Mouse (Mus musculus): ENCODE measurements around the gene Rnf26. TPM values are rescaled to one million over a fixed set of nuclear protein-coding genes. Genes with fewer than 3 reads are reported as not detected.
"Not testable (repeated sequence)": the region's sequence is repeated elsewhere in the genome, so short reads cannot be mapped to it uniquely, and the experiment has no call there.

The Rnf26 gene
- polyA plus RNA-seq, 1 experiment from 2014 or later = 69.9 TPM

DNA sequence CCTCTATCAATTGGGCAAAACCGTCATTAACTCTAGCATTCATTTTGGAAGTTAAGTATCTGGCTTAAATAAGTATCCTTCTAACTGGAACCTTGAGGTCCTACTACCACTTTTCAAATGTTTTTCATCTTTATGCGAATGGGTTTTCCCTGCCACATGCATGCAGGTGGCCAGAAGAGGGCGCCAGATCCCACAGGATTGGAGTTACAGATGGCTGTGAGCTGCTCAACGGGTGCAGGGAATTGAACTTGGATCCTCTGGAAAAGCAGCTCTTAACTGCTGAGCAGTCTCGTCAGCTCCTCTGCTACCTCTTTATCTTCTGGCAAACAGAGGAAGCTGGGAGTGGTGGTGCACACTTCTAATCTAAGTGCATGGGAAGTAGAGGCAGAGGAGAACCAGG lies 5.7 kb upstream of the Rnf26 start:
- 48% methylated on average over 5 of the region's 5 CpGs for WGBS

DNA sequence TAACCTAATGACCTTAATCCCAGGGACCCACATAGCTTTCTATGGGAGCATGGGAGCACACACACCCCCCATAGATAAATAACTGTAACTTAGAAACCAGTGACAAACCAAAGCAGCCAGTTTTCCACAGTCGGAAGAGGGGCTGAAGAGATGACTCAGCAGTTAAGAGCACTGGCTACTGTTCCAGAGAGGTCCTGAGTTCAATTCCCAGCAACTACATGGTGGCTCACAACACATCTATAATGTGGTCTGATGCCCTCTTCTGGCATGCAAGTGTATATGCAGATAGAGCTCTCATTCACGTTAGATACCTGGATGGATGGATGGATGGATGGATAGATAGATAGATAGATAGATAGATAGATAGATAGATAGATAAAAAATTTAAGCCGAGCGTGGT lies 2.9 kb upstream of the Rnf26 start:
- no peaks in the 10 kb centered on the region for H3K9me3 ChIP-seq
- no peak for ATAC-seq (ENCODE audit: low FRiP score)
- WGBS = 88% methylated on average over 4 of the region's 4 CpGs
- H3K36me3 ChIP-seq (replicated peaks) = no peaks in the 10 kb centered on the region
- no peak overlapping the region for H3K4me2 ChIP-seq
- no peak overlapping the region for H3K9ac ChIP-seq
- no peak overlapping the region for H3K4me3 ChIP-seq (replicated peaks)
- H3K4me1 ChIP-seq = peaks cover 7% of the 10 kb centered on the region
- H3K27me3 ChIP-seq = no peaks in the 10 kb centered on the region
- no peak overlapping the region for H3K27ac ChIP-seq

More for the DNA sequence above, 5.7 kb upstream of the Rnf26 start:
- ATAC-seq (ENCODE audit: low FRiP score) = no peak
- no peak overlapping the region for H3K4me2 ChIP-seq
- H3K27ac ChIP-seq = no peak overlapping the region
- H3K9me3 ChIP-seq = no peaks in the 10 kb centered on the region
- H3K4me3 ChIP-seq (replicated peaks) = no peak overlapping the region
- H3K36me3 ChIP-seq (replicated peaks) = no peaks in the 10 kb centered on the region
- H3K4me1 ChIP-seq = no peaks in the 10 kb centered on the region
- no peaks in the 10 kb centered on the region for H3K27me3 ChIP-seq
- H3K9ac ChIP-seq = no peak overlapping the region

DNA sequence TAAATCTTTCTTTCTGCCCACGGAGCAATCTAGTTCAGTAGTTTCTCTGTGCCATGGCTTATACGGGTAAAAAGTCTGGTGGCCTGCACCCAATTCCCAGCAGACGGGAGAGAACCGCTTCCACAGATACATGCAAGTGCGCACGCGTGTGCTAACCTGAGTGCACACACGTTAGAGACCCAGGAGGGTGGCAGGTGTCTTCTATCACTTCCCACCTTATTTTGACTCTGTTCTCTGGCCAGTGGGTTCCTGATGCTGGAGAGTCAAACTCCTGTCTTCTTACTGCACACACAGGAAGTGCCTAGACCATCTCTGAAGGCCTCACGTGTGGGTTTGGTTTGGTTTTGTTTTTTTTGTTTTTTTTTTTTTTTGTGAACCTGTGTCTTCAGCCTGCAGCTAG lies 2.3 kb upstream of the Rnf26 start:
- Histone ChIP-seq H3K27ac (no peak overlapping the region), H3K27me3 (no peaks in the 10 kb centered on the region), H3K4me3 (replicated peaks) (no peak overlapping the region), H3K4me2 (no peak overlapping the region), H3K4me1 (peaks cover 9% of the 10 kb centered on the region), H3K9ac (no peak overlapping the region), H3K36me3 (replicated peaks) (no peaks in the 10 kb centered on the region), H3K9me3 (no peaks in the 10 kb centered on the region)
- ATAC-seq (ENCODE audit: low FRiP score) = no peak
- 95% methylated on average over 9 of the region's 9 CpGs for WGBS

DNA sequence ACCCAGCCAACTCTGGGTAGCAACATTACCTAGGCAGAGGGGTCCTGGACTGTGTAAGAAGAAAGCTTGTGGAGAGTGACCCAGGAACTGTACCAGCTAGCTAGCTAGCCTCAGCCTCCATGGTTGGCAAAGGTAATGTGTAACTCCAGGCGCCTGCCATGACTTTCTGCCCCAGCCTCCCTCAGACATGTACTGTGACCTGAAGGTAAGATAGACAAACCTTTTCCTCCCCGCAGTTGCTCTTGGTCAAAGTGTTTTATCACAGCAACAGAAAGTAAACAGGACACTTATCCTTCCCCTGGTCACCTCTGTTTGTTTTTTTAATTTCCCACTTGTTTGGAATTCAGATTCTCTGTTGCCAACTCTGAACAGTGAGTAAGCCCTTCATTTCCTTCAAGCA lies 1.1 kb upstream of the Rnf26 start:
- 91% methylated on average over 2 of the region's 2 CpGs for WGBS
- Histone ChIP-seq H3K4me2 (no peak overlapping the region), H3K36me3 (replicated peaks) (peaks cover 4% of the 10 kb centered on the region; the same call in 1 of the 2 replicates), H3K4me3 (replicated peaks) (no peak overlapping the region), H3K9ac (no peak overlapping the region), H3K4me1 (peaks cover 20% of the 10 kb centered on the region), H3K9me3 (no peaks in the 10 kb centered on the region), H3K27ac (no peak overlapping the region), H3K27me3 (no peaks in the 10 kb centered on the region)
- no peak for ATAC-seq (ENCODE audit: low FRiP score)

DNA sequence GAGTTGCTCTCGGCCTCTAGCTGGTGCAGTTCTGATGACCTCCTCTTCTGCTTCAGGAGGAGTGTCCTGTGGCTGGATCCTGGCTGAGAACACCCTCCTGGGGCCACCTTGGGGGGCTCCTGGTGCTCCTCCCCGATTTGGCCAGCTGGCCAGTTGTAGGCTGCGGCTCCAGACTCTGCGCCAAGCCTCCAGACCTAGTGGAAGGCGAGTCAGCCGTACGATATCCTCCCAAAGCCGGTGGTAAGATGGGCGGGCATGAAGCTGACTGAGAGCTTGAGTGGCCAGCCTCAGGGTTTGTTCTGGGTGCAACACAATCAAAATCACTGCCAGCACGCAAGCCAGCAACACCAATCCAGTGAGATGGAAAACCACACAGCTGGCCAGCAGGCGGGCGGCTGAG lies 1.4 kb downstream of the Rnf26 start:
- not testable (repeated sequence) for H3K27ac ChIP-seq; ATAC-seq (ENCODE audit: low FRiP score); H3K36me3 ChIP-seq (replicated peaks); H3K27me3 ChIP-seq; H3K9me3 ChIP-seq; H3K9ac ChIP-seq
- Histone ChIP-seq H3K4me2 (peak overlapping the region; percentile 59), H3K4me3 (replicated peaks) (peak overlapping the region; percentile 80), H3K4me1 (peaks cover 45% of the 10 kb centered on the region)
- 72% methylated on average over 9 of the region's 12 CpGs for WGBS

DNA sequence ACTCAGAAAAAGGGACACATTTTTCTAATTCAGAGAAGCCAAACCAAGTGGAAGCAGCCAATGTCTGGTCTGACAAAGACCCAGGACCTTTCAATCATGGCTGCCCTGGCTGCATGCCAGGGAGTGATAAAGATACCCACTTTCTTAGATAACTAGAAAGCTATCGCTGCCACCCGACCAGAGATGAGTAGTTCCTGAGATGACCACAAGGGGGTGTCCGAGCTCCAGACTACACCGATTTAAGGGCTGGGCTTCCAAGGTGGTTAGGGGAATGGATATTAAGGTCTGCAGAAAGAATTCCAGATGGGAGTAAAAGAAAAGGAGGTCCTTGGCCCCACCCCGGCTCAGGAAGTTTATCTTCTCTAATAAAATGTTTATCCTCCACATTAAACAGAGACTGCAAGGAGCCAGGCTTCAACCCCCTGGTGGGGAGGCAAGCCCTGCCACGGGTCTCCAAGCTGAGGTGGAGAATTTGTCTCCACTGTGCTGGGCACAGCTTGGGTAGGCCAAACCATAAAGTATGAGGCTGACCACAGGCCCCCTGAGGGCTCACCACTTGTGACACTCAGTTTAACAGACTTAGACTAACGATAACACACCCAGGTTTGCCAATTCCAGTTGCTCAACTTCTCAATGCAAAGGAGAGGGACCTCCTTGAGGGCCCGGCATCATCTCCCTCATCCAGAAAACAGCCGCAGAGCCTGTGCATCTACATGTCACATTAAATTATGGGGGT lies 3.8 kb downstream of the Rnf26 start:
- 38% methylated on average over 9 of the region's 9 CpGs for WGBS
- peak overlapping the region; percentile 11 for H3K4me3 ChIP-seq (replicated peaks)
- H3K9me3 ChIP-seq = no peaks in the 10 kb centered on the region
- peaks cover 30% of the 10 kb centered on the region for H3K36me3 ChIP-seq (replicated peaks)
- H3K4me1 ChIP-seq = peaks cover 55% of the 10 kb centered on the region
- ATAC-seq (ENCODE audit: low FRiP score) = no peak
- no peaks in the 10 kb centered on the region for H3K27me3 ChIP-seq
- H3K9ac ChIP-seq = peak overlapping the region; percentile 39
- H3K27ac ChIP-seq = no peak overlapping the region
- peak overlapping the region; percentile 39 for H3K4me2 ChIP-seq

DNA sequence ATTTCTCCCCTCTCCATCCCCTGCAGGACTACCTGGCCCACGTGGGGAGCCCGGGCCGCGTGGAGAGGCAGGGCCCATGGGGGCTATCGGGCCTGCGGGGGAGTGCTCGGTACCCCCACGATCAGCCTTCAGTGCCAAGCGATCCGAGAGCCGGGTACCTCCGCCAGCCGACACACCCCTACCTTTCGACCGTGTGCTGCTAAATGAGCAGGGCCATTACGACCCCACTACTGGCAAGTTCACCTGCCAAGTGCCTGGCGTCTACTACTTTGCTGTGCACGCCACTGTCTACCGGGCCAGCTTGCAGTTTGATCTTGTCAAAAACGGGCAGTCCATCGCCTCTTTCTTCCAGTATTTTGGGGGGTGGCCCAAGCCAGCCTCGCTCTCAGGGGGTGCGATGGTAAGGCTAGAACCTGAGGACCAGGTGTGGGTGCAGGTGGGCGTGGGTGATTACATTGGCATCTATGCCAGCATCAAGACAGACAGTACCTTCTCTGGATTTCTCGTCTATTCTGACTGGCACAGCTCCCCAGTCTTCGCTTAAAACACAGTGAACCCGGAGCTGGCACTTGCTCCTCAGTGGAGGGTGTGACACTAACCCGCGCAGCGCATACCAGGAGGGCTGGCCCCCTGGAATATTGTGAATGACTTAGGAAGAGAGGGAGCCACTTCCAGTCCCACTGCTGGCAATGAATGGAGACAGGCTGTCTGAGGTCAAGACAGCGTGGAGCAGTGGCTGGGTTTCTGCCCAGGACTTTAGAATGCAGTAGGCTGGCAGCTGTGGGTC lies 4.9 kb downstream of the Rnf26 start:
- Histone ChIP-seq H3K27me3 (no peaks in the 10 kb centered on the region), H3K4me1 (peaks cover 55% of the 10 kb centered on the region), H3K4me3 (replicated peaks) (0 out of 2 replicates have a peak overlapping the region, but pooled peaks have one; percentile 11), H3K4me2 (peak overlapping the region; percentile 41), H3K27ac (no peak overlapping the region), H3K9me3 (no peaks in the 10 kb centered on the region), H3K36me3 (replicated peaks) (peaks cover 37% of the 10 kb centered on the region), H3K9ac (peak overlapping the region; percentile 39; the same call in 1 of the 2 replicates)
- WGBS = 85% methylated on average over 31 of the region's 31 CpGs
- ATAC-seq (ENCODE audit: low FRiP score) = no peak

DNA sequence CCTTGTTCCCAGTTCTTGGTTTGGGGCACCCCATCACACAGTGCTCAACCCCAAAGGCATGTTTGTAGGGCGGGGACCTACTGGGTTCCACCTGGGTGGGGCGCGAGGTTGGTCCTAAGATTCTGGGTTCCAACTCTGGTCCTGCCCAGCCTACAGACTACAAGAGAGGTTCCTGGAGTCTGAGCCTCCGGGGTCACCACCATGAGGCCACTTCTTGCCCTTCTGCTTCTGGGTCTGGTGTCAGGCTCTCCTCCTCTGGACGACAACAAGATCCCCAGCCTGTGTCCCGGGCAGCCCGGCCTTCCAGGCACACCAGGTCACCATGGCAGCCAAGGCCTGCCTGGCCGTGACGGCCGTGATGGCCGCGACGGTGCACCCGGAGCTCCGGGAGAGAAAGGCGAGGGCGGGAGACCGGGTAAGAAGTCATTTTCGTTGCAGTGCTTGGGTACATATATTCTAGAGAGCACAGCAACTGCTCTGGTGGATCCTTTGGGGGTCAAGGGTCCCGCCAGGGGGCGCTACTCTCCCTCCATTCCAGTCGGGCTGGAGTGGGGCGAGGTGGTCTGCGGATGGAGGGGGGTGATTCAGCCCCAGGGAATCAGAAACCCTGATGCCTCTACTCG lies 5.6 kb downstream of the Rnf26 start:
- Histone ChIP-seq H3K9me3 (no peaks in the 10 kb centered on the region), H3K36me3 (replicated peaks) (peaks cover 37% of the 10 kb centered on the region), H3K9ac (peak overlapping the region; percentile 40), H3K4me1 (peaks cover 55% of the 10 kb centered on the region), H3K4me2 (peak overlapping the region; percentile 41), H3K4me3 (replicated peaks) (no peak overlapping the region; the same call in 1 of the 2 replicates), H3K27me3 (no peaks in the 10 kb centered on the region), H3K27ac (peak overlapping the region; percentile 37; the same call in 1 of the 2 replicates)
- no peak for ATAC-seq (ENCODE audit: low FRiP score)
- WGBS = 34% methylated on average over 25 of the region's 25 CpGs

DNA sequence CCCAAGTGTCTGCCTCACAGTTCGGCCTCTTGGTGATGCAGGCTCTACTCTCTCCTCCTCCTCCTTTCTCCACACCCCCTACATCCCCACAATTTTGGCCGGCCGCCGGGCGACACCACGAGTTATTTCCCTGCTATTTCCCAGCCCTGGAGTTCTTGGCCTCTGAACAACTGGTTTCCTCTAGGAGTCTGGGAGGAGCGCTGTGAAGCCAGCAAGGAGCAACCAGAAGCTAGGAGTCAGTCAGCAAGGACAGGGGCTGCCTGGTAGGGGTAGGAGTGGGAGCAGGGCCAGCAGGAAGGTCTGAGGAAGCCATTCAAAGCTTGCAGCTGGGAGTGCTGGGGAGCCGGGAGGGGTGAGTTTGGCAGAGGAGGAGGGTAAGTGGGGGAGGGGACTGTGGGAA lies 6.2 kb downstream of the Rnf26 start, which contains the start of gene C1qtnf5:
C1qtnf5 (plus strand) TSS at position 136 of the 400 bp plus-strand sequence.
- peak within 1 kb of the TSS; percentile 37 for H3K27ac ChIP-seq
- H3K36me3 ChIP-seq (replicated peaks) = peaks cover 37% of the 10 kb centered on the region
- H3K27me3 ChIP-seq = no peaks in the 10 kb centered on the region
- no peaks in the 10 kb centered on the region for H3K9me3 ChIP-seq
- ATAC-seq (ENCODE audit: low FRiP score) = no peak
- no peak within 1 kb of the TSS; the same call in 1 of the 2 replicates for H3K4me3 ChIP-seq (replicated peaks)
- peak within 1 kb of the TSS; percentile 41 for H3K4me2 ChIP-seq
- 41% methylated on average over 8 of the region's 8 CpGs for WGBS
- H3K9ac ChIP-seq = peak within 1 kb of the TSS; percentile 40
- peaks cover 53% of the 10 kb centered on the region for H3K4me1 ChIP-seq

DNA sequence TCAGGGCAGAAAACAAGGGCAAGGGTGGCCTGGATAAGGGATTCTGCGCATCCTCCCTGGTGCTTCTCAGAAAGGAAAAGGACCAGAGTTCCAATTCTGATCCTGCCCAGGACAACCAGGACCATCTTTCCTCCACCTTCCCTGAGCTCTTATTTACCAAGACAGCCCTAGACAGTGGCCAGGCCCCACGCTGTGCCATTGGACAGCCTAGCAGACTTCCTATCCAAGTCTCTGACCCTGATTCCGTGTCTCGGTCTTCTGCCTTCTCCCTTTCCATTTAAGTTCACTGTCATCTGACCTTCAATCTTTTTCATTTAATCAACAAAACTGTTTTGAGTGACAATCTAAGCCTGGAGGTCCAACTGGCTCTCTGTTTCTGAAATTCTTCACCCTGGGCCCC lies 6.7 kb downstream of the Rnf26 start:
- H3K4me3 ChIP-seq (replicated peaks) = no peak overlapping the region
- H3K9me3 ChIP-seq = no peaks in the 10 kb centered on the region
- peak overlapping the region; percentile 40 for H3K9ac ChIP-seq
- peak overlapping the region; percentile 41; the same call in 1 of the 2 replicates for H3K4me2 ChIP-seq
- no peak for ATAC-seq (ENCODE audit: low FRiP score)
- WGBS = 71% methylated on average over 4 of the region's 4 CpGs
- peaks cover 37% of the 10 kb centered on the region for H3K36me3 ChIP-seq (replicated peaks)
- H3K27ac ChIP-seq = peak overlapping the region; percentile 37; the same call in 1 of the 2 replicates
- no peaks in the 10 kb centered on the region for H3K27me3 ChIP-seq
- H3K4me1 ChIP-seq = peaks cover 52% of the 10 kb centered on the region

DNA sequence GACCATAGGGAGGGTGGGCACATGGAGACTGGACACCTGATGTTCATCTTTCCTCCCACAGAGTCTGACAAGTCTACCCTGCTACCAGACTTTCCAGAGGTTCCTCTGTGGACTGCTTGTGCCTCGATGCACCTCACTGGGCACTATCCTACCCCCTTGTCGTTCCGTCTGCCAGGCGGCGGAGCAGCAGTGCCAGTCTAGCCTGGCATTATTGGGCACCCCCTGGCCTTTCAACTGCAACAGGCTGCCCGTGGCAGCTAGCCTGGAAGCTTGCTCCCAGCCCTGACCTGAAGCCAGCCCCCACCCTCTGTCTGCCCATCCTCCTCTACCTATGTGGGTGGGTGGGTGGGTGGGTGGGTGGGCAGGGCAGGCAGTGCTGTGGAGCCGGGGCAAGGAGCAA lies 7.1 kb downstream of the Rnf26 start:
- Histone ChIP-seq H3K36me3 (replicated peaks) (peaks cover 37% of the 10 kb centered on the region), H3K9me3 (no peaks in the 10 kb centered on the region), H3K4me1 (peaks cover 55% of the 10 kb centered on the region), H3K4me3 (replicated peaks) (no peak overlapping the region), H3K9ac (no peak overlapping the region), H3K27me3 (no peaks in the 10 kb centered on the region), H3K27ac (no peak overlapping the region), H3K4me2 (no peak overlapping the region)
- no peak for ATAC-seq (ENCODE audit: low FRiP score)
- 95% methylated on average over 7 of the region's 7 CpGs for WGBS

DNA sequence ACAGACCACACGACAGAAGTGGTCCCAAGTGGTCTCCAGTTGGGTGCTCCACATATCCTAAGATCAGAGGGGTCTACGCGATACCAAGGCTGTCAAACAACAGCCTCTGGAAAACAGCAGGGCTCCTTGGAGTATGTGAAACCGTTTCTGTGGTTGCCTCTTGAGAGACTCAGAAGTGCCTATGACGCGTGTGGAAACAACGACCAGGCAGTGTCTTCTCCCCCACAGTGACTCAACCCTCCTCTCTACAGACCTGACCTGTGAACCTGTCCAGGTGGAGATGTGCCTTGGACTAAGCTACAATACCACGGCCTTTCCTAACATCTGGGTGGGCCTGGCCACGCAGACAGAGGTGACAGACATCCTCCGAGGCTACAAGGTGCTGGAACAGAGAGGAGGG lies 7.5 kb downstream of the Rnf26 start:
- H3K9ac ChIP-seq = no peak overlapping the region
- no peak overlapping the region for H3K4me3 ChIP-seq (replicated peaks)
- H3K4me2 ChIP-seq = no peak overlapping the region
- H3K27me3 ChIP-seq = no peaks in the 10 kb centered on the region
- H3K9me3 ChIP-seq = no peaks in the 10 kb centered on the region
- H3K4me1 ChIP-seq = peaks cover 55% of the 10 kb centered on the region
- no peak for ATAC-seq (ENCODE audit: low FRiP score)
- no peak overlapping the region for H3K27ac ChIP-seq
- H3K36me3 ChIP-seq (replicated peaks) = peaks cover 37% of the 10 kb centered on the region
- WGBS = 85% methylated on average over 10 of the region's 10 CpGs

Measured in forebrain, embryonic 12.5 days (tissue).